Mouse (Mus musculus) MEL (cell line): Measurements from ENCODE around the gene Fam107b. TPM values are rescaled to one million over a fixed set of nuclear protein-coding genes. Genes with fewer than 3 reads are reported as not detected.

Experiments used
- DNase-seq: peaks from one replicate; pipeline ENCODE4 v3.0.0; 2011; ENCODE audit warnings: low read depth, low spot score
- H3K27ac ChIP-seq: 2 replicates; pipeline ENCODE4 v1.5.1; 2012; ENCODE audit warnings: low read depth, mild to moderate bottlenecking, control low read depth, low read length, moderate library complexity; ENCODE audit not compliant: control insufficient read depth
- H3K27me3 ChIP-seq, 2 experiments: fragments of 150-350 bp in 1 of 2; sonication (generic) in 1 of 2; 2 replicates each; pipeline ENCODE4 v1.6.1; 2012; ENCODE audit warnings: low read length in 2 of 2, mild to moderate bottlenecking in 2 of 2, improper control_type of control experiment in 1 of 2, moderate library complexity in 1 of 2; ENCODE audit not compliant: insufficient read depth in 2 of 2, control insufficient read depth in 1 of 2
- H3K36me3 ChIP-seq, 2 experiments: 2 replicates each; pipeline ENCODE4 v1.6.1; 2012 to 2014; ENCODE audit warnings: low read length in 2 of 2, improper control_type of control experiment in 1 of 2, inconsistent platforms in 1 of 2, mild to moderate bottlenecking in 1 of 2; ENCODE audit not compliant: insufficient read depth in 2 of 2, control insufficient read depth in 1 of 2
- H3K4me1 ChIP-seq, 2 experiments: fragments of 150-350 bp in 1 of 2; sonication (generic) in 1 of 2; 2 replicates each; pipeline ENCODE4 v1.6.1; 2012; ENCODE audit warnings: low read length in 2 of 2, improper control_type of control experiment in 1 of 2, mild to moderate bottlenecking in 1 of 2; ENCODE audit not compliant: insufficient read depth in 2 of 2, control insufficient read depth in 1 of 2
- H3K4me3 ChIP-seq, 2 experiments: fragments of 150-350 bp in 1 of 2; sonication (generic) in 1 of 2; 2 replicates each; pipeline ENCODE4 v1.5.1; 2012; ENCODE audit warnings: low read depth in 2 of 2, low read length in 2 of 2, mild to moderate bottlenecking in 2 of 2, moderate library complexity in 2 of 2, control low read depth in 1 of 2, improper control_type of control experiment in 1 of 2; ENCODE audit not compliant: control insufficient read depth in 1 of 2, insufficient read depth in 1 of 2
- H3K79me2 ChIP-seq: 2 replicates; pipeline ENCODE4 v1.6.1; 2012; ENCODE audit warnings: mild to moderate bottlenecking, low read length, moderate library complexity; ENCODE audit not compliant: control insufficient read depth, poor library complexity, insufficient read depth
- H3K9ac ChIP-seq: 2 replicates; pipeline ENCODE4 v1.6.1; 2012; ENCODE audit warnings: low read depth, mild to moderate bottlenecking, control low read depth, low read length, moderate library complexity; ENCODE audit not compliant: control insufficient read depth, poor library complexity, severe bottlenecking
- H3K9me3 ChIP-seq: fragments of 150-350 bp; sonication (generic); replicated peaks from 2 replicates; pipeline ENCODE4 v1.6.1; 2012; ENCODE audit warnings: mild to moderate bottlenecking, low read length, improper control_type of control experiment, moderate library complexity; ENCODE audit not compliant: insufficient read depth
- BHLHE40 ChIP-seq: IDR thresholded peaks from 2 replicates; pipeline ENCODE4 v1.6.1; 2012; ENCODE audit warnings: low read depth, mild to moderate bottlenecking, inconsistent platforms, low read length, improper control_type of control experiment, borderline replicate concordance
- CHD1 ChIP-seq: IDR thresholded peaks from 2 replicates; pipeline ENCODE4 v1.6.1; 2012; ENCODE audit warnings: low read depth, mild to moderate bottlenecking, inconsistent platforms, low read length, improper control_type of control experiment
- CHD2 ChIP-seq: IDR thresholded peaks from 2 replicates; pipeline ENCODE4 v1.6.1; 2011; ENCODE audit warnings: low read length, improper control_type of control experiment
- EP300 ChIP-seq, 2 experiments: IDR thresholded peaks; 2 replicates each; pipeline ENCODE4 v1.6.1; 2011; ENCODE audit warnings: improper control_type of control experiment in 2 of 2, low read length in 2 of 2, low read depth in 1 of 2, mild to moderate bottlenecking in 1 of 2
- ETS1 ChIP-seq: IDR thresholded peaks from 2 replicates; pipeline ENCODE4 v1.6.1; 2012; ENCODE audit warnings: low read depth, mild to moderate bottlenecking, inconsistent platforms, low read length, improper control_type of control experiment, moderate library complexity
- GATA1 ChIP-seq: IDR thresholded peaks from 2 replicates; pipeline ENCODE4 v1.6.1; 2011; ENCODE audit warnings: low read depth, low read length, improper control_type of control experiment
- HCFC1 ChIP-seq: IDR thresholded peaks from 2 replicates; pipeline ENCODE4 v1.6.1; 2012; ENCODE audit warnings: low read depth, mild to moderate bottlenecking, inconsistent platforms, low read length, improper control_type of control experiment, moderate library complexity
- MEF2A ChIP-seq: IDR thresholded peaks from 2 replicates; pipeline ENCODE4 v1.6.1; 2014; ENCODE audit warnings: low read depth, mild to moderate bottlenecking, inconsistent platforms, low read length, improper control_type of control experiment; ENCODE audit not compliant: poor library complexity, insufficient replicate concordance, severe bottlenecking; ENCODE audit errors: extremely low read depth
- MYB ChIP-seq: IDR thresholded peaks from 2 replicates; pipeline ENCODE4 v1.6.1; 2011; ENCODE audit warnings: mild to moderate bottlenecking, low read depth, low read length, improper control_type of control experiment
- MYC ChIP-seq: IDR thresholded peaks from 2 replicates; pipeline ENCODE4 v1.6.1; 2011; ENCODE audit warnings: low read depth, mild to moderate bottlenecking, low read length, improper control_type of control experiment, moderate library complexity
- NELFE ChIP-seq: IDR thresholded peaks from 2 replicates; pipeline ENCODE4 v1.6.1; 2011; ENCODE audit warnings: low read depth, low read length, improper control_type of control experiment
- NRF1 ChIP-seq: IDR thresholded peaks from 2 replicates; pipeline ENCODE4 v1.6.1; 2014; ENCODE audit warnings: low read depth, mild to moderate bottlenecking, inconsistent platforms, low read length, improper control_type of control experiment, moderate library complexity; ENCODE audit not compliant: poor library complexity, insufficient read depth, severe bottlenecking
- POLR2A ChIP-seq, 2 experiments: IDR thresholded peaks; 2 replicates each; pipeline ENCODE4 v1.6.1; 2011 to 2012; ENCODE audit warnings: low read length in 2 of 2, mild to moderate bottlenecking in 2 of 2, control low read depth in 1 of 2, improper control_type of control experiment in 1 of 2, low read depth in 1 of 2, moderate library complexity in 1 of 2; ENCODE audit not compliant: control insufficient read depth in 1 of 2, insufficient read depth in 1 of 2, poor library complexity in 1 of 2
- POLR2AphosphoS2 ChIP-seq: IDR thresholded peaks from 2 replicates; pipeline ENCODE4 v1.6.1; 2011; ENCODE audit warnings: low read length, improper control_type of control experiment
- POLR2AphosphoS5 ChIP-seq: IDR thresholded peaks from 2 replicates; pipeline ENCODE4 v1.6.1; 2012; ENCODE audit warnings: low read depth, borderline replicate concordance, mild to moderate bottlenecking, inconsistent platforms, low read length, moderate library complexity, mixed read lengths
- RAD21 ChIP-seq: IDR thresholded peaks from 2 replicates; pipeline ENCODE4 v1.6.1; 2011; ENCODE audit warnings: mild to moderate bottlenecking, low read depth, low read length, improper control_type of control experiment
- RCOR1 ChIP-seq: IDR thresholded peaks from 2 replicates; pipeline ENCODE4 v1.6.1; 2012; ENCODE audit warnings: low read depth, mild to moderate bottlenecking, inconsistent platforms, low read length, improper control_type of control experiment
- SIN3A ChIP-seq: IDR thresholded peaks from 2 replicates; pipeline ENCODE4 v1.6.1; 2012; ENCODE audit warnings: low read length, improper control_type of control experiment, inconsistent platforms
- SMC3 ChIP-seq: IDR thresholded peaks from 2 replicates; pipeline ENCODE4 v1.6.1; 2011; ENCODE audit warnings: low read depth, low read length, improper control_type of control experiment
- TBP ChIP-seq: IDR thresholded peaks from 2 replicates; pipeline ENCODE4 v1.8.0; 2011; ENCODE audit warnings: low read depth, low read length, improper control_type of control experiment
- TCF12 ChIP-seq: IDR thresholded peaks from 2 replicates; pipeline ENCODE4 v1.6.1; 2014; ENCODE audit warnings: low read depth, mild to moderate bottlenecking, inconsistent platforms, low read length, improper control_type of control experiment, moderate library complexity
- ZMIZ1 ChIP-seq: IDR thresholded peaks from 2 replicates; pipeline ENCODE4 v1.6.1; 2012; ENCODE audit warnings: low read depth, mild to moderate bottlenecking, inconsistent platforms, low read length, improper control_type of control experiment, moderate library complexity
- ZNF384 ChIP-seq: IDR thresholded peaks from 2 replicates; pipeline ENCODE4 v1.6.1; 2012; ENCODE audit warnings: low read depth, mild to moderate bottlenecking, inconsistent platforms, low read length, improper control_type of control experiment
- polyA plus RNA-seq, 2 experiments: library from polyadenylated mRNA; stranded (reverse) in 1 of 2; unstranded in 1 of 2; fragments of >175 nt in 1 of 2; fragments of >200 nt in 1 of 2; gene quantifications; 2 replicates each; pipeline versions ENCODE4 v1.2.1 to v1.2.4; 2012; ENCODE audit warnings: low replicate concordance in 2 of 2, low read depth in 1 of 2; ENCODE audit not compliant: insufficient read length in 2 of 2, insufficient read depth in 1 of 2, missing spikeins in 1 of 2
- total RNA-seq: library from RNA; depleted of rRNA; stranded (reverse); fragments of 300-350 nt; gene quantifications from 2 replicates; pipeline ENCODE4 v1.2.3, GENCODE M21; 2012

Gene Fam107b
- total and polyA plus RNA-seq, 3 experiments = 10.0 to 15.5 TPM; not detected in 1

DNA sequence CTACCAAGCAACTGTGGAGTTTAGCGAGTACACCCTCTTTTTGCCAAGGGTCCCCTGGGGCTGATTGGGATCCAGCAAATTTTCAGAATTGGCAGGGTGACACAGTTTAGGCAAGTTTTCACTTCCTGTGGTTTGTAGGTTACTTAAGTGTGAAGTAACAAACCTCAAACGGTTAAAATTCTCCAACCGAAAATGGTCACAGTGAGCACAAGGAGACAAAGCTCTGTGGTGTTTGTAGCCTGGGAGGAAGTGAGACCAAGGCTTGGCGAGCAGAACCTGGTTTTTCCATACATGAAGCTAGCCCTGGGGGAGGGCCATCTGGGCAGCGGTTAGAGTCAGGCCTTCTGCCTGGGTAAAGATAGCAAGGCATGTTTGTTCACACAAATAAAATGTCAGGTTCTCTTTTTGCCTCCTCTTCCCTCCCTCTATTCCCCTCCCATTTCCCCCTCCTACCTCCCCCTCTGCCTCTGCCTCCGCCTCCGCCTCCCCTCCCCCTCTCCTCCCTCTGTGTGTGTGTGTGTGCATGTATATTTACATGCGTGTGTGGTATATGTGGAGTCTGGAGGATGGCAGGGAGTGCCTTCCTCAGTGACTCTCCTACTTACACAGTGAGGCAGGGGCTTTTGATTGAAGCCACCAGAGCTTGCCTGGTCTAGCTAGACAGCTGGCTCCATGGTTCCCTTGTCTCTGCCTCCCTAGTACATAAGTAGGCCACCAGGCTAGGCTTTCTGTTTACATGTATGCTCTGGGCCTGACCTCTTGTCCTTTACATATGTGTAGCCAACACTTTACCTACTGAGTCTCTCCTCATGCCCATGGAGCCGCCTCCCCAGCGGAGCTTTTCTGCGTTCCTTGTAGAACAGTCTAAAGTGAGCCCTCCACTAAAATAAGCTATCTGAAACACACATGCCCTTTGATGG lies 87.8 kb downstream of the Fam107b start (continued):
- TF ChIP-seq BHLHE40 (peak; percentile 54; the same call in 1 of the 2 replicates), RAD21 (no peak), HCFC1 (peak; percentile 54), TBP (0 out of 2 replicates have a peak, but pooled peaks have one; percentile 32), EP300 (IDR thresholded peaks at IDR 0.05; ENCODE audit: low read depth in 1 of 2, low read length in 2 of 2) (peak; percentile 89 to 94), SIN3A (peak; percentile 48), CHD2 (peak; percentile 64), POLR2AphosphoS5 (no peak), NELFE (peak; percentile 56), NRF1 (no peak), MEF2A (peak; percentile 37; the same call in 1 of the 2 replicates), GATA1 (peak; percentile 82), RCOR1 (peak; percentile 53), CHD1 (no peak), POLR2A (IDR thresholded peaks at IDR 0.05; ENCODE audit: control insufficient read depth in 1 of 2, insufficient read depth in 1 of 2, low read depth in 1 of 2, low read length in 2 of 2, poor library complexity in 1 of 2) (peak; percentile 32 to 53; a peak in 1 of 4 replicates), MYC (peak; percentile 63; the same call in 1 of the 2 replicates), ETS1 (peak; percentile 85), ZNF384 (no peak), ZMIZ1 (peak; percentile 75), SMC3 (no peak), MYB (peak; percentile 97), TCF12 (peak; percentile 91)

DNA sequence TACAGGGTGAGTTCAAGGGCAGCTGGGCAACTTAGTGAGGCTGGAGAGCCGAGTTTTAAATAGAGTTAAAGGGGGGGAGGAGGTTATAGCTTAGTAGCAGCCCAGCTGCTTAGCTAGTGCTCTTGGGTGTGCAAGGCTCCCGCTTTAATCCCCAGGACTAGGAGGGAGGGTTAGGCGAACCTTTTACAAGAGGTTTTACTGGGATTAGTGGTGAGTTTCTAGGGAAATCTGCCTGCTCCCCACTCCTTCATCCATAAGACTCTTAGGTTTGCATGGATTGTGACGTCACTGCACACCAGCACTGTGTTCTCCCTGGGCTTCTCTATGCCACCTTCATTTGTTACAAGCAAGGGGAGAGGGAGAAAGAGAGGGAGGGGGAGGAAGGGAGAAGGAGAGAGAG lies 88.6 kb downstream of the Fam107b start:
- Histone ChIP-seq H3K4me3 (no peak overlapping the region), H3K4me1 (peaks cover 21 to 27% of the 10 kb centered on the region in 2 experiments)
- TF ChIP-seq RCOR1 (no peak), HCFC1 (no peak), POLR2AphosphoS2 (no peak), ZMIZ1 (no peak)

More for the DNA sequence above, 88.6 kb downstream of the Fam107b start:
- H3K9me3 ChIP-seq = no peaks in the 10 kb centered on the region
- H3K79me2 ChIP-seq = no peaks in the 10 kb centered on the region
- no peaks in the 10 kb centered on the region for H3K27me3 ChIP-seq
- peak overlapping the region; percentile 97 for H3K27ac ChIP-seq
- H3K36me3 ChIP-seq = peaks cover 0 to 30% of the 10 kb centered on the region in 2 experiments; a peak in 2 of 4 replicates
- no peak for DNase-seq
- no peak overlapping the region for H3K9ac ChIP-seq
